Mouse (Mus musculus) forelimb bud, embryonic 11.5 days (tissue): ENCODE results near the gene Morn2.

ENCODE experiments used
- DNase-seq: peaks from one replicate; pipeline ENCODE4 v3.0.0-alpha.2; 2012; ENCODE audit warnings: low read depth, low spot score

Gene Morn2

GRCm38 (mm10) chr17:80323658-80324057 lies 33.7 kb downstream of the Morn2 start:
- DNase-seq = no peak

- no peak for DNase-seq
Measured at GRCm38 (mm10) chr17:80324521-80324920, 34.5 kb downstream of the Morn2 start.

DNA sequence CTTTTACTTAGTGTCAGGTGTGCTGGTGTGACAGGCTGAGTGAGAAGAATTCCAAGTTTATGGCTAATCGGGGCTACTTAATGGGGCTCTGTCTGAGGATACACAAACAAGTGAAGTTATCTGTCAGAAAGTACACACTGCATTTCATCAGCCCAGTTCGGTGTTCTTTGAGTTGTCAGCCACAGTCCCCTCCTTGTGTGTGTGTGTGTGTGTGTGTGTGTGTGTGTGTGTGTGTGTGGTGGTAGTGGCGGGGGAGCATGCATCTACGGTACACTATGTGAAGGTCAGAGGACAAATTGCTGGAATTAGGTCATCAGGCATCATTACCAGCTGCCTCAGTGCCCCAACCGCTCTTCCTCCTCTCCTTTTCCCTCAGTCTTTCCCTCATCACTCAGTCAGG lies 35.5 kb downstream of the Morn2 start:
- DNase-seq = no peak

- DNase-seq = no peak
Measured at GRCm38 (mm10) chr17:80326431-80326830, 36.4 kb downstream of the Morn2 start.

GRCm38 (mm10) chr17:80332386-80332785 lies 42.4 kb downstream of the Morn2 start:
- no peak for DNase-seq

- DNase-seq = peak; percentile 23
Measured at GRCm38 (mm10) chr17:80345277-80345676, 55.3 kb downstream of the Morn2 start.

DNA sequence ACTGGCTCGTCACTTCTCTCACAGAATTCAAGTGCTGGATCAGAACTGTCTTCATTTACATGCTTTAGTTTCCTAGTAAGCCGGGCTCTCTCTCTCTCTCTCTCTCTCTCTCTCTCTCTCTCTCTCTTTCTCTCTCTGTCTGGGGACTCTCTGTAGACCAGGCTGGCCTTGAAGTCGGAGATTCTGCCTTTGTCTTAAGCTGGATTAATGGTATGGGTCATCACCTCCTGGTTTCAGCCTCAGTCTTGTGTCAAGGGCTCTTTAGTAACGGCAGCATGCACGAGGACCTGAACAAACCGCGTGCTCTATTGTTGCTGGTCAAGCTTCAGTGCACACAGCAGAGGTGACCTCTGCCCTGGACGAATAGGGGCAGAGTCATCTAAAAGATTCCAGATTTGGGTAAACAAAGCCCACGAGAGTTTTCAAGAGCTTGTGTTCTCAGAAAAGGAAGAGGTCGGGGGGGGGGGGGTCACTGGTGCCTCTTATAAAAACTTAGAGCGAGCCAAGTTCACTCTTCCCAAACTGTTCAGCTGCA lies 56.7 kb downstream of the Morn2 start:
- DNase-seq = no peak
